Mouse (Mus musculus) intestine, embryonic 15.5 days (tissue): ENCODE data around the gene Dtnb. TPM values are rescaled to one million over a fixed set of nuclear protein-coding genes. Genes with fewer than 3 reads are reported as not detected.

Experiments used
- ATAC-seq: fragments of 200-750 bp; cut with Nextera tagmentation; 2 replicates; pipeline ENCODE4 v1.8.0; 2017; ENCODE audit warnings: moderate TSS enrichment, moderate library complexity
- H3K27ac ChIP-seq: fragments of 300-500 bp; sonication (generic); 2 replicates; pipeline ENCODE4 v1.5.1; 2015; ENCODE audit warnings: mild to moderate bottlenecking, inconsistent platforms
- H3K27me3 ChIP-seq: fragments of 300-500 bp; sonication (generic); replicated peaks from 2 replicates; pipeline ENCODE4 v1.6.1; 2015; ENCODE audit warnings: inconsistent platforms
- H3K36me3 ChIP-seq: fragments of 300-500 bp; sonication (generic); 2 replicates; pipeline ENCODE4 v1.6.1; 2015; ENCODE audit warnings: inconsistent platforms
- H3K4me1 ChIP-seq: fragments of 300-500 bp; sonication (generic); replicated peaks from 2 replicates; pipeline ENCODE4 v1.6.1; 2015; ENCODE audit warnings: inconsistent platforms
- H3K4me2 ChIP-seq: fragments of 300-500 bp; sonication (generic); replicated peaks from 2 replicates; pipeline ENCODE4 v1.6.1; 2015; ENCODE audit warnings: mild to moderate bottlenecking, inconsistent platforms
- H3K4me3 ChIP-seq: fragments of 300-500 bp; sonication (generic); replicated peaks from 2 replicates; pipeline ENCODE4 v1.5.1; 2015; ENCODE audit warnings: inconsistent platforms
- H3K9ac ChIP-seq: fragments of 300-500 bp; sonication (generic); 2 replicates; pipeline ENCODE4 v1.6.1; 2015; ENCODE audit warnings: inconsistent platforms
- H3K9me3 ChIP-seq: fragments of 300-500 bp; sonication (generic); 2 replicates; pipeline ENCODE4 v1.6.1; 2016; ENCODE audit warnings: inconsistent platforms
- WGBS: fragments of 180-500 bp; shearing (Covaris S2); methylation state at CpG from one replicate; pipeline ENCODE4 v1.1.7; 2015; 5-methylcytosine and 5-hydroxymethylcytosine counted together
- polyA plus RNA-seq: library from polyadenylated mRNA; unstranded; fragments of >200 nt; fragmentation: Nextera tagmentation; extraction: Ambion mirVana; gene quantifications from 2 replicates; pipeline ENCODE4 v1.2.1, GENCODE M21; 2015

Dtnb gene
- polyA plus RNA-seq, 1 experiment from 2014 or later, result 25.0 TPM

- peak; percentile 86 for ATAC-seq
- H3K4me3 ChIP-seq, result no peak overlapping the region
- WGBS, result 33% methylated on average over 12 of the region's 12 CpGs
- H3K4me1 ChIP-seq, result peaks cover 45% of the 10 kb centered on the region
- H3K36me3 ChIP-seq, result no peaks in the 10 kb centered on the region; the same call in 1 of the 2 replicates
- H3K4me2 ChIP-seq, result peak overlapping the region; percentile 38
- no peaks in the 10 kb centered on the region for H3K27me3 ChIP-seq
- H3K27ac ChIP-seq, result 0 out of 2 replicates have a peak overlapping the region, but pooled peaks have one; percentile 22
- no peaks in the 10 kb centered on the region for H3K9me3 ChIP-seq
- 0 out of 2 replicates have a peak overlapping the region, but pooled peaks have one; percentile 17 for H3K9ac ChIP-seq
These were observed 253.5 kb downstream of the Dtnb start for GRCm38 (mm10) chr12:3825714-3826080.

- WGBS, result 86% methylated on average over 5 of the region's 5 CpGs
- H3K36me3 ChIP-seq, result no peaks in the 10 kb centered on the region; the same call in 1 of the 2 replicates
- H3K4me3 ChIP-seq, result no peak overlapping the region
- ATAC-seq, result no peak
- no peaks in the 10 kb centered on the region for H3K9me3 ChIP-seq
- no peak overlapping the region for H3K9ac ChIP-seq
- no peaks in the 10 kb centered on the region for H3K27me3 ChIP-seq
- no peak overlapping the region for H3K27ac ChIP-seq
- H3K4me2 ChIP-seq, result no peak overlapping the region
- peaks cover 50% of the 10 kb centered on the region for H3K4me1 ChIP-seq
These were observed 255.6 kb downstream of the Dtnb start for GRCm38 (mm10) chr12:3827771-3828170.

Other genes starting within 250 kb of the Dtnb start
- 8.1 and 8.7 TPM in 2 replicates for gene Kif3c, start 207.2 kb upstream of the Dtnb start, polyA plus RNA-seq
- gene Asxl2, start 145.5 kb upstream of the Dtnb start, polyA plus RNA-seq, result 18.6 and 18.9 TPM in 2 replicates
- gene Dnmt3a, start 233.6 kb downstream of the Dtnb start, polyA plus RNA-seq, result 114 and 120 TPM in 2 replicates